Mouse (Mus musculus) gastrocnemius, adult 18-20 months (tissue): ENCODE results near the gene Myh6. TPM values are rescaled to one million over a fixed set of nuclear protein-coding genes. Genes with fewer than 3 reads are reported as not detected.

Source experiments
- DNase-seq: peaks from one replicate; pipeline ENCODE4 v3.0.0; 2021; ENCODE audit warnings: low spot score
- total RNA-seq, 2 experiments: library from RNA; stranded (reverse); gene quantifications; 2 replicates each; pipeline ENCODE4 v1.2.3; 2021

Gene Myh6
- total RNA-seq, 2 experiments from 2014 or later, result 174 to 189 TPM

GRCm38 (mm10) chr14:54935904-54936830 is 30.6 kb downstream of the Myh6 start, which contains the start of gene Cmtm5:
TSS of gene Cmtm5 (plus strand) at chr14:54936261.
- DNase-seq, result no peak

GRCm38 (mm10) chr14:54932645-54933150 is 34.0 kb downstream of the Myh6 start, which contains the start of gene Il25:
TSS of gene Il25 (plus strand) at chr14:54932695.
- no peak for DNase-seq

GRCm38 (mm10) chr14:54930431-54930830 is 36.3 kb downstream of the Myh6 start:
- no peak for DNase-seq

GRCm38 (mm10) chr14:54929801-54930200 is 36.9 kb downstream of the Myh6 start:
- no peak for DNase-seq

GRCm38 (mm10) chr14:54927296-54927695 is 39.4 kb downstream of the Myh6 start:
- no peak for DNase-seq

- DNase-seq, result peak; percentile 40
Observed at GRCm38 (mm10) chr14:54926401-54927158, 40.1 kb downstream of the Myh6 start.

- DNase-seq, result peak; percentile 66
Observed at GRCm38 (mm10) chr14:54925349-54926342, 41.1 kb downstream of the Myh6 start, which contains the start of gene Efs. TSS of gene Efs (minus strand) at chr14:54926126.

GRCm38 (mm10) chr14:54924641-54925348 is 41.9 kb downstream of the Myh6 start:
- DNase-seq, result peak; percentile 58

- DNase-seq, result no peak
Observed at GRCm38 (mm10) chr14:54920076-54920685, 46.5 kb downstream of the Myh6 start.

- no peak for DNase-seq
Observed at GRCm38 (mm10) chr14:54913343-54913742, 53.4 kb downstream of the Myh6 start.

GRCm38 (mm10) chr14:54912886-54913285 is 53.8 kb downstream of the Myh6 start, which contains the start of gene Slc22a17:
TSS of gene Slc22a17 (minus strand) at chr14:54913132.
- DNase-seq, result peak; percentile 54

GRCm38 (mm10) chr14:54912109-54912850 is 54.4 kb downstream of the Myh6 start:
- no peak for DNase-seq

GRCm38 (mm10) chr14:54908682-54909081 is 58.0 kb downstream of the Myh6 start:
- DNase-seq, result no peak

GRCm38 (mm10) chr14:54903641-54904040 is 63.1 kb downstream of the Myh6 start:
- no peak for DNase-seq

GRCm38 (mm10) chr14:54900383-54900782 is 66.3 kb downstream of the Myh6 start:
- peak; percentile 79 for DNase-seq

- no peak for DNase-seq
Observed at GRCm38 (mm10) chr14:54897445-54897844, 69.3 kb downstream of the Myh6 start.

GRCm38 (mm10) chr14:54894296-54895151 is 72.2 kb downstream of the Myh6 start:
- peak; percentile 58 for DNase-seq
